12 mouse cellular contexts compared by ENCODE assay signal in the genomic region with DNA sequence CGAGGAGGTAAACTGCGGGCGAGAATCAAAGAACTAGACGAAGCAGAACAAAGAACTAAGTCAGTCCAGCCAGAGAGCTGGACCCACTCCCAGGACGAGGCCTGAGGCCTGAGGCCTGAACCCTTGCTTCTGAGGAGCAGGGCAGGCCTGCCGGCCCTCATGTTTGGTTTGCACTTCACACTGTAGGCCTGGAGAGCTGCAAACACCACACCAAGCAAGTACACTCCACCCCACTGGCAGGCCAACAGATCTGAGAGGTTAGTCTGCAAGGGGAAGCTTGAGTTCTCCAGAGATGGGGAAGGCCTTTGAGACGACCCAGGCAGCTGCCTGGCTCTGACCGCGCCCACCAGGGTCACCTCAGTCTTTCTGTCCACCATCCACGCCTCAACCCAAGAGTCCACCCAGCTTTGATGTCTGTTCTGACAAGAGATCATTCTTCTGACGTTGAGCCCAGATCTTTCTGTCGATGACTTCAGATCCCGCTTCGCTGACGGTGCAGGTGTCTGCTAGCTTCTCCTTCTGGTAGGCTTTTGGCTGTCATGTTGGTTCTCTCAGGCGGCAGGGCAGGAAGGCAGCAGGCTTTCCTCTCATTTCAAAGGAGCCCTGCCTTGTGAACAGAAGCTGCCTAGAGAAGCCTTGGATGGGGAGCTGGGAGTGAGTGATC.
A peak's percentile ranks its signal among the peaks of the same experiment; 100 is the strongest.
DNase-seq lines count a peak whose midpoint lies in the region; ATAC-seq and TF ChIP-seq lines count a peak whose summit lies in the region.
"Had no signal": no experiment of that assay in that cellular context is flagged by ENCODE, and none has a peak within 500 bp of the region (broad histone marks: within the 10 kb centered on the region; RNA-seq: fewer than 3 reads in every experiment).

No protein-coding gene starts in this region.

- WGBS in midbrain, embryonic 10.5 days, result 74% methylated on average over 16 of the region's 16 CpGs
- WGBS in midbrain, embryonic 15.5 days, result 70% methylated on average over 16 of the region's 16 CpGs
- 63% methylated on average over 16 of the region's 16 CpGs for WGBS in lung, postnatal 0 days

- H3K4me3 ChIP-seq in gastrocnemius, adult 2 months, result no peak overlapping the region
- no peak overlapping the region for H3K4me3 ChIP-seq in midbrain, embryonic 10.5 days
- no peak overlapping the region for H3K4me3 ChIP-seq in midbrain, embryonic 15.5 days
- H3K4me3 ChIP-seq in lung, postnatal 0 days (ENCODE audit: low read depth, low read length), result no peak overlapping the region
- H3K4me3 ChIP-seq: kidney, embryonic 15.5 days; stomach, embryonic 15.5 days had no signal

- H3K27me3 ChIP-seq in midbrain, embryonic 10.5 days (ENCODE audit: low read depth, poor library complexity, severe bottlenecking), result no peaks in the 10 kb centered on the region
- no peaks in the 10 kb centered on the region for H3K27me3 ChIP-seq in midbrain, embryonic 15.5 days (replicated peaks)
- H3K27me3 ChIP-seq in lung, postnatal 0 days (replicated peaks; ENCODE audit: insufficient read depth, low read length), result no peaks in the 10 kb centered on the region
- H3K27me3 ChIP-seq: kidney, embryonic 15.5 days; stomach, embryonic 15.5 days had no signal

- TF ChIP-seq EP300 in lung, postnatal 0 days (IDR thresholded peaks at IDR 0.05), result no peak

- intact Hi-C loops in gastrocnemius, adult 2 months (cut with DNase I), result loop anchor here (10.0 kb wide), 1 partner anchor 237 kb away; no protein-coding TSS in a partner anchor

- ATAC-seq in midbrain, embryonic 15.5 days (replicated peaks), result no peak
- ATAC-seq in lung, postnatal 0 days, result peak; percentile 34; the same call in 1 of the 2 replicates
- ATAC-seq in frontal cortex, adult (ENCODE audit: low TSS enrichment), result no peak

- peaks cover 19% of the 10 kb centered on the region for H3K36me3 ChIP-seq in midbrain, embryonic 10.5 days
- no peaks in the 10 kb centered on the region for H3K36me3 ChIP-seq in midbrain, embryonic 15.5 days (replicated peaks)
- no peaks in the 10 kb centered on the region for H3K36me3 ChIP-seq in lung, postnatal 0 days (ENCODE audit: insufficient read depth, low read length)
- H3K36me3 ChIP-seq: kidney, embryonic 15.5 days; stomach, embryonic 15.5 days had no signal

- H3K9ac ChIP-seq in midbrain, embryonic 15.5 days, result no peak overlapping the region
- H3K9ac ChIP-seq in lung, postnatal 0 days (replicated peaks; ENCODE audit: low read depth), result no peak overlapping the region
- H3K9ac ChIP-seq: kidney, embryonic 15.5 days; stomach, embryonic 15.5 days had no signal

- no peaks in the 10 kb centered on the region for H3K9me3 ChIP-seq in midbrain, embryonic 10.5 days (replicated peaks)
- no peaks in the 10 kb centered on the region for H3K9me3 ChIP-seq in midbrain, embryonic 15.5 days
- no peaks in the 10 kb centered on the region for H3K9me3 ChIP-seq in lung, postnatal 0 days (ENCODE audit: low read length)
- H3K9me3 ChIP-seq: kidney, embryonic 15.5 days; stomach, embryonic 15.5 days had no signal

- no peak for DNase-seq in gastrocnemius, adult 2 months
- DNase-seq in gastrocnemius, postnatal 4 days (ENCODE audit: low spot score in 2 of 2), result no peak
- no peak for DNase-seq in midbrain, embryonic 10.5 days (ENCODE audit: low spot score)
- DNase-seq in lung, postnatal 0 days (ENCODE audit: low spot score), result no peak
- peak; percentile 48 to 58 for DNase-seq in thymus, postnatal 36 days
- DNase-seq in spleen, postnatal 14 days (ENCODE audit: low spot score in 2 of 2), result no peak
- DNase-seq: adrenal gland, postnatal 14 days; heart, postnatal 14 days had no signal

- H3K4me1 ChIP-seq in midbrain, embryonic 10.5 days, result peaks cover 98% of the 10 kb centered on the region
- H3K4me1 ChIP-seq in midbrain, embryonic 15.5 days, result peaks cover 76% of the 10 kb centered on the region
- H3K4me1 ChIP-seq in lung, postnatal 0 days (ENCODE audit: insufficient read depth, low read depth, low read length), result peaks cover 21% of the 10 kb centered on the region; the same call in 1 of the 2 replicates

- peak overlapping the region; percentile 65 for H3K27ac ChIP-seq in gastrocnemius, adult 2 months
- H3K27ac ChIP-seq in midbrain, embryonic 10.5 days (replicated peaks), result peak overlapping the region; percentile 88
- no peak overlapping the region; the same call in 1 of the 2 replicates for H3K27ac ChIP-seq in midbrain, embryonic 15.5 days
- no peak overlapping the region for H3K27ac ChIP-seq in lung, postnatal 0 days (ENCODE audit: low read length)
- H3K27ac ChIP-seq: kidney, embryonic 15.5 days; stomach, embryonic 15.5 days had no signal

- TF ChIP-seq CTCF in gastrocnemius, adult 2 months (IDR thresholded peaks at IDR 0.05), result no peak
- no peak for TF ChIP-seq CTCF in lung, postnatal 0 days (IDR thresholded peaks at IDR 0.05)

- H3K4me2 ChIP-seq in midbrain, embryonic 15.5 days, result no peak overlapping the region
- no peak overlapping the region for H3K4me2 ChIP-seq in lung, postnatal 0 days (replicated peaks; ENCODE audit: low read depth, low read length)
- H3K4me2 ChIP-seq: kidney, embryonic 15.5 days; stomach, embryonic 15.5 days had no signal

Comparison
In these comparisons a context has a peak if more than half of its experiments do, and no peak if none do; other contexts are left out.
1. H3K27ac ChIP-seq: peak in gastrocnemius, adult 2 months (single experiment) and midbrain, embryonic 10.5 days (single experiment); none in midbrain, embryonic 15.5 days (single experiment) and lung, postnatal 0 days (single experiment).
2. DNase-seq: peak in thymus, postnatal 36 days (2 of 2); none in gastrocnemius, adult 2 months (single experiment), gastrocnemius, postnatal 4 days (0 of 2), midbrain, embryonic 10.5 days (single experiment), lung, postnatal 0 days (single experiment) and spleen, postnatal 14 days (0 of 2).